Mouse (Mus musculus): ENCODE data around the gene H2-Q10. TPM values are rescaled to one million over a fixed set of nuclear protein-coding genes. Genes with fewer than 3 reads are reported as not detected.
"Not testable (repeated sequence)": the region's sequence is repeated elsewhere in the genome, so short reads cannot be mapped to it uniquely, and the experiment has no call there.

Gene H2-Q10
- polyA plus RNA-seq, 1 experiment from 2014 or later, result 0.14 TPM

DNA sequence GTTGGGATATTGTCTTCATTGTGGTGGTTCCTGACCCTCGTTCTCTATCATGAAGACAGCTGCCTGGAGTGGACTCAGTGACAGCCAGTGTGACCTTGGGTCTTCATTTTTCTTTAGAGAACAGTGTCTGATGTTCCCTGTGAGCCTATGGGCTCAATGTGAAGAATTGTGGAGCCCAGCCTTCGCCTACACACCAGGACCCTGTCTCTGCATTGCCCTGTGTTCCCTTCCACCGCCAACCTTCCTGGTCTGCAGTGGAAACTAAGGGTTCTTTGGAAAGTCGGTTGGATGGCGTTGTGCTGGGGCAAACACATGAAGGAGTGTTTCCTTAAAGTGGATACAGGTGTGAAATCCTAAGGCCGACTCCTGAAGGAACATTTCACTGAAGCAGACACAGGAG is 41.0 kb upstream of the H2-Q10 start:
- ATAC-seq; H3K4me3 ChIP-seq (replicated peaks; ENCODE audit: low read length); H3K9ac ChIP-seq (replicated peaks; ENCODE audit: low read depth, low read length); H3K27me3 ChIP-seq (replicated peaks; ENCODE audit: control insufficient read depth, insufficient read depth, low read length); H3K4me2 ChIP-seq (ENCODE audit: low read length); H3K36me3 ChIP-seq (ENCODE audit: control insufficient read depth, insufficient read depth); H3K27ac ChIP-seq (ENCODE audit: low read length); H3K9me3 ChIP-seq (ENCODE audit: control insufficient read depth, low read length); H3K4me1 ChIP-seq (replicated peaks; ENCODE audit: control insufficient read depth, insufficient read depth, low read length): not testable (repeated sequence)
- WGBS, result 87% methylated on average over 6 of the region's 6 CpGs

DNA sequence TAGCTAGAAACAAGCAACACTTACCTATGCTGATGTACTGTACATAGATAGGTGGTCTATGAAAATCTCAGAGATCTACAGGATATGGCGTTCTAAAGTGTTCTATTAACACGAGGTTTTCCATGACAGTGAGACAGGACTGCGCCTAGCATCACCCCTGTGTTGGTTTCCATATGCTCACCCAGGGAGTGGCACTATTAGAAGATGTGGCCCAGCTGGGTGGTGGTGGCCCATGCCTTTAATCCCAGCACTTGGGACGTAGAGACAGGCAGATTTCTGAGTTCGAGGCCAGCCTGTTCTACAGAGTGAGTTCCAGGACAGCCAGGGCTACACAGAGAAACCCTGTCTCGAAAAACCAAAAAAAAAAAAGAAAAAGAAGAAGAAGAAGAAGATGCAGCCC is 39.2 kb upstream of the H2-Q10 start:
- H3K27ac ChIP-seq (ENCODE audit: low read length); H3K4me3 ChIP-seq (replicated peaks; ENCODE audit: low read length); H3K27me3 ChIP-seq (replicated peaks; ENCODE audit: control insufficient read depth, insufficient read depth, low read length); H3K9ac ChIP-seq (replicated peaks; ENCODE audit: low read depth, low read length); H3K4me2 ChIP-seq (ENCODE audit: low read length); H3K9me3 ChIP-seq (ENCODE audit: control insufficient read depth, low read length); H3K4me1 ChIP-seq (replicated peaks; ENCODE audit: control insufficient read depth, insufficient read depth, low read length); H3K36me3 ChIP-seq (ENCODE audit: control insufficient read depth, insufficient read depth); ATAC-seq: not testable (repeated sequence)
- 88% methylated on average over 6 of the region's 6 CpGs for WGBS

DNA sequence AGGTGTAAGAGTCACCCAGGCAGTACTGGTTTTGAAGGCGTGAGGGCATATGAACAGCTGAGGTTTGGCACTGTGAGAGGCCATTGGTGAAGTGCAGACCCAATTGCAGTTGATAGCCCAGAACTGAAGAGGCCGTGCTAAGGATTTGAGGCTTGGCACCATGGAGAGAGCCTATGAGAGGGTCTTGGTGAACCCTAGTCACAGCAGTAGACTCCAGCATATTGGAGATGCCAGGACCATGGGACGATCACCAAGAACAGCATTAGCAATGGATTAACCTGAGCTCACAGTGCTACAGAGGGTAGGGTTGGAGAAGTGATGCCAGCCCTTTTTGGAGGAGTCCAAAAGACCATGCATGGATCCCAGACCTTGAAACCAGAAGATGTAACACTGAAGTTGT is 37.7 kb upstream of the H2-Q10 start:
- not testable (repeated sequence) for H3K27me3 ChIP-seq (replicated peaks; ENCODE audit: control insufficient read depth, insufficient read depth, low read length); H3K9ac ChIP-seq (replicated peaks; ENCODE audit: low read depth, low read length); H3K9me3 ChIP-seq (ENCODE audit: control insufficient read depth, low read length); H3K4me3 ChIP-seq (replicated peaks; ENCODE audit: low read length); H3K4me2 ChIP-seq (ENCODE audit: low read length); H3K27ac ChIP-seq (ENCODE audit: low read length); H3K4me1 ChIP-seq (replicated peaks; ENCODE audit: control insufficient read depth, insufficient read depth, low read length); ATAC-seq; H3K36me3 ChIP-seq (ENCODE audit: control insufficient read depth, insufficient read depth)
- 97% methylated on average over 3 of the region's 3 CpGs for WGBS

GRCm38 (mm10) chr17:35434836-35435235 is 35.1 kb upstream of the H2-Q10 start:
- not testable (repeated sequence) for H3K4me1 ChIP-seq (replicated peaks; ENCODE audit: control insufficient read depth, insufficient read depth, low read length); H3K9ac ChIP-seq (replicated peaks; ENCODE audit: low read depth, low read length); ATAC-seq; H3K27ac ChIP-seq (ENCODE audit: low read length); H3K4me2 ChIP-seq (ENCODE audit: low read length); H3K9me3 ChIP-seq (ENCODE audit: control insufficient read depth, low read length); H3K27me3 ChIP-seq (replicated peaks; ENCODE audit: control insufficient read depth, insufficient read depth, low read length); H3K36me3 ChIP-seq (ENCODE audit: control insufficient read depth, insufficient read depth); H3K4me3 ChIP-seq (replicated peaks; ENCODE audit: low read length)
- WGBS, result 7% methylated on average over 8 of the region's 8 CpGs

- WGBS, result 79% methylated on average over 3 of the region's 3 CpGs
- not testable (repeated sequence) for H3K4me3 ChIP-seq (replicated peaks; ENCODE audit: low read length); H3K4me2 ChIP-seq (ENCODE audit: low read length); ATAC-seq; H3K27me3 ChIP-seq (replicated peaks; ENCODE audit: control insufficient read depth, insufficient read depth, low read length); H3K4me1 ChIP-seq (replicated peaks; ENCODE audit: control insufficient read depth, insufficient read depth, low read length); H3K9me3 ChIP-seq (ENCODE audit: control insufficient read depth, low read length); H3K9ac ChIP-seq (replicated peaks; ENCODE audit: low read depth, low read length); H3K27ac ChIP-seq (ENCODE audit: low read length); H3K36me3 ChIP-seq (ENCODE audit: control insufficient read depth, insufficient read depth)
Observed at GRCm38 (mm10) chr17:35435577-35435976, 34.3 kb upstream of the H2-Q10 start.

DNA sequence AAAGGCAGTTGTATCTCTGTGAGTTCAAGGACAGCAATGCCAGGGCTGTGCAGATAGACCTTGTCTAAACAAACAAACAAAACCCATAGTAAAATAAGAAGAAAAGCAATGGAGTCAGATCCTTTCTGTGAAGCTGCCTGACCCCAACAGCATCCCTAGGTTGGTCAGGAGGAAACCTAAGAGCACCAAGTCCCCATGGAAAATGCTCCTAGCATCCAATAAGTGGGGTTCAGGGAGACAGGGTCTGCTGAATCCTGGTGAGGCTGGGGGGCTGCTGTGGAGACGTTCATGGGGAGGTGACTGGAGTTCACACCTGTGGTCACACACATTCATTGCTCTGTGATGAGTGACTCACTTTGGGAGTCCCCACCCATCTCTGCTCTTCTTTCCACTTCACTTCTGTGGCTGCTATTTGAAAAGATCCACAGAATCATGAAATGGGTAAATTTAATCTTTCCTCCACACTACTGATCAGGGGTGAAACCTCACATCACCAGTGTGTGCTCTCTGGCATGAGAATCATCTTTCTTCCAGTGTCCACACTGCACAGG is 32.4 kb upstream of the H2-Q10 start:
- H3K4me2 ChIP-seq (ENCODE audit: low read length); H3K36me3 ChIP-seq (ENCODE audit: control insufficient read depth, insufficient read depth); ATAC-seq; H3K4me1 ChIP-seq (replicated peaks; ENCODE audit: control insufficient read depth, insufficient read depth, low read length); H3K4me3 ChIP-seq (replicated peaks; ENCODE audit: low read length); H3K9ac ChIP-seq (replicated peaks; ENCODE audit: low read depth, low read length); H3K27ac ChIP-seq (ENCODE audit: low read length); H3K27me3 ChIP-seq (replicated peaks; ENCODE audit: control insufficient read depth, insufficient read depth, low read length); H3K9me3 ChIP-seq (ENCODE audit: control insufficient read depth, low read length): not testable (repeated sequence)
- WGBS, result 80% methylated on average over 1 of the region's 1 CpGs

DNA sequence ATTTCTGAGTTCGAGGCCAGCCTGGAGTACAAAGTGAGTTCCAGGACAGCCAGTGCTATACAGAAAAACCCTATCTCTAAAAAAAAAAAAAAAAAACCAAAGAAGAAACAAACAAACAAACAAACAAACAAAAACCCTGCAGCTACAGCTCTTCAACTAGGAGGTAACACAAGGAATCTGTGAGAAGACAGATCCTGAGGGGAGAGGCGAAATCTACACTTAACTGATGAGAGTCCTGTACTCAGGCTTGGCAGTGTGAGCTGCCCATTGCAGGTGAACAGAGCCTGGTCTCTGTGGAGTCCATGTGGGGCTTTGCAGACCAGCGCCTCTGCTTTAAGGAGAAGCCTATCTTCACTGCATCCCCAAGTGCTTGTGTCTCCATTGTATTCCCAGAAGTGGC is 31.5 kb upstream of the H2-Q10 start:
- not testable (repeated sequence) for ATAC-seq; H3K27me3 ChIP-seq (replicated peaks; ENCODE audit: control insufficient read depth, insufficient read depth, low read length); H3K4me1 ChIP-seq (replicated peaks; ENCODE audit: control insufficient read depth, insufficient read depth, low read length); H3K4me3 ChIP-seq (replicated peaks; ENCODE audit: low read length); H3K9ac ChIP-seq (replicated peaks; ENCODE audit: low read depth, low read length); H3K9me3 ChIP-seq (ENCODE audit: control insufficient read depth, low read length); H3K4me2 ChIP-seq (ENCODE audit: low read length); H3K36me3 ChIP-seq (ENCODE audit: control insufficient read depth, insufficient read depth); H3K27ac ChIP-seq (ENCODE audit: low read length)
- WGBS, result 86% methylated on average over 1 of the region's 3 CpGs

DNA sequence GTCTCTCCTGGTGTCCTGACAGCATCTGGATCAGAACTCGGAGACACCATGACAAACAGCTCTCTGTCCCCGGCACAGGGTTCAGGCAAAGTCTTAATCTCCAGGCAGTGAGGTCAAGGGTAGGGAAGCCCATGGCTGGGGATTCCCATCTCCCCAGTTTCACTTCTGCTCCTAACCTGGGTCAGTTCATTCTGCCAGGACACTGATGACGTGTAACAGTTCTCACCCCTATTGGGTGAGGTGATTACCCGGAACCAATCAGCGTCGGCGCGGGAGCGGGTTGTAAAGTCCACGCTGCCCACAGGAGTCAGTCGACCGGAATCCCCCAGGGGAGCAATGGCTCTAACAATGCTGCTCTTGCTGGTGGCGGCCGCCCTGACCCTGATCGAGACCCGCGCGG is 31.0 kb upstream of the H2-Q10 start, which contains the start of gene H2-Q7:
H2-Q7 (plus strand) TSS at position 271 of the 400 bp plus-strand sequence.
- Histone ChIP-seq H3K9ac (replicated peaks; ENCODE audit: low read depth, low read length) (peak within 1 kb of the TSS; percentile 10; the same call in 1 of the 2 replicates), H3K4me2 (ENCODE audit: low read length) (peak within 1 kb of the TSS; percentile 54), H3K4me3 (replicated peaks; ENCODE audit: low read length) (peak within 1 kb of the TSS; percentile 38)
- 2% methylated on average over 18 of the region's 18 CpGs for WGBS
- H3K27ac ChIP-seq (ENCODE audit: low read length); H3K9me3 ChIP-seq (ENCODE audit: control insufficient read depth, low read length); H3K36me3 ChIP-seq (ENCODE audit: control insufficient read depth, insufficient read depth); H3K27me3 ChIP-seq (replicated peaks; ENCODE audit: control insufficient read depth, insufficient read depth, low read length); H3K4me1 ChIP-seq (replicated peaks; ENCODE audit: control insufficient read depth, insufficient read depth, low read length): not testable (repeated sequence)
- peak; percentile 87 for ATAC-seq

DNA sequence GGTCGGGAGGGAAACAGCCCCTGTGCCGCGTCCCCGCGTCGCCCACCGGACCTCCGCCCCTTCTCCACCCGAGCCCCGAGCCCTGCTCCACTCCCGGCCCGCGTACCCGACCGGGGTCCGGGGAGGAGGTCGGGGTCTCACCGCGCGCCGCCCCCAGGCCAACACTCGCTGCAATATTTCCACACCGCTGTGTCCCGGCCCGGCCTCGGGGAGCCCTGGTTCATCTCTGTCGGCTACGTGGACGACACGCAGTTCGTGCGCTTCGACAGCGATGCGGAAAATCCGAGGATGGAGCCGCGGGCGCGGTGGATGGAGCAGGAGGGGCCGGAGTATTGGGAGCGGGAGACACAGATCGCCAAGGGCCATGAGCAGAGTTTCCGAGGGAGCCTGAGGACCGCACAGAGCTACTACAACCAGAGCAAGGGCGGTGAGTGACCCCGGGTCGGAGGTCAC is 30.6 kb upstream of the H2-Q10 start:
- not testable (repeated sequence) for H3K27ac ChIP-seq (ENCODE audit: low read length); H3K36me3 ChIP-seq (ENCODE audit: control insufficient read depth, insufficient read depth); H3K9me3 ChIP-seq (ENCODE audit: control insufficient read depth, low read length); H3K27me3 ChIP-seq (replicated peaks; ENCODE audit: control insufficient read depth, insufficient read depth, low read length); H3K4me1 ChIP-seq (replicated peaks; ENCODE audit: control insufficient read depth, insufficient read depth, low read length)
- peak; percentile 60 for ATAC-seq
- 1% methylated on average over 38 of the region's 48 CpGs for WGBS
- Histone ChIP-seq H3K4me3 (replicated peaks; ENCODE audit: low read length) (peak overlapping the region; percentile 38), H3K4me2 (ENCODE audit: low read length) (peak overlapping the region; percentile 54), H3K9ac (replicated peaks; ENCODE audit: low read depth, low read length) (peak overlapping the region; percentile 10; the same call in 1 of the 2 replicates)

Measured in forebrain, embryonic 16.5 days (tissue).